Mouse (Mus musculus) G1E (cell line): ENCODE measurements at regions not wholly inside any gene's neighbourhood (a gene's known extent, or its start where the extent isn't known, plus 50 kb on each side); places are given as distances from the start of the nearest gene placed in this dataset.

Experiments
- ATAC-seq: 2 replicates; pipeline ENCODE4 v1.8.0; 2016; ENCODE audit warnings: mild to moderate bottlenecking; ENCODE audit not compliant: insufficient number of reproducible peaks, poor library complexity, low FRiP score, severe bottlenecking; ENCODE audit errors: extremely low read depth
- DNase-seq: peaks from one replicate; pipeline ENCODE4 v3.0.0; 2012; ENCODE audit warnings: low spot score
- H3K27me3 ChIP-seq: 2 replicates; pipeline ENCODE4 v1.6.1; 2012; ENCODE audit warnings: mild to moderate bottlenecking, low read length, inconsistent platforms; ENCODE audit not compliant: insufficient read depth
- H3K36me3 ChIP-seq: replicated peaks from 2 replicates; pipeline ENCODE3; 2012; ENCODE audit warnings: mild to moderate bottlenecking, inconsistent platforms
- H3K4me1 ChIP-seq: 2 replicates; pipeline ENCODE4 v1.6.1; 2012; ENCODE audit warnings: low read depth, low read length, inconsistent platforms, mixed read lengths; ENCODE audit not compliant: insufficient read depth
- H3K4me3 ChIP-seq: 2 replicates; pipeline ENCODE4 v1.5.1; 2012; ENCODE audit warnings: low read depth, mild to moderate bottlenecking, inconsistent platforms, low read length, moderate library complexity, mixed read lengths
- H3K9me3 ChIP-seq: replicated peaks from 2 replicates; pipeline ENCODE4 v1.6.1; 2012; ENCODE audit warnings: inconsistent platforms
- CTCF ChIP-seq: IDR thresholded peaks from 2 replicates; pipeline ENCODE4 v1.5.1; 2012; ENCODE audit warnings: low read depth, low read length, inconsistent platforms, mixed read lengths
- GATA1 ChIP-seq: IDR thresholded peaks from 2 replicates; pipeline ENCODE4 v1.6.1; 2012; ENCODE audit warnings: borderline replicate concordance, low read length, inconsistent platforms, mixed read lengths
- GATA2 ChIP-seq: IDR thresholded peaks from 2 replicates; pipeline ENCODE4 v1.6.1; 2012; ENCODE audit warnings: low read depth, low read length, inconsistent platforms, borderline replicate concordance
- POLR2AphosphoS5 ChIP-seq: IDR thresholded peaks from 2 replicates; pipeline ENCODE4 v1.6.1; 2012; ENCODE audit warnings: low read depth, low read length, inconsistent platforms; ENCODE audit not compliant: insufficient replicate concordance
- TAL1 ChIP-seq: conservative IDR thresholded peaks from 2 replicates; pipeline ENCODE4 v1.6.1; 2012; ENCODE audit warnings: low read depth, low read length, inconsistent platforms, mixed read lengths

DNA sequence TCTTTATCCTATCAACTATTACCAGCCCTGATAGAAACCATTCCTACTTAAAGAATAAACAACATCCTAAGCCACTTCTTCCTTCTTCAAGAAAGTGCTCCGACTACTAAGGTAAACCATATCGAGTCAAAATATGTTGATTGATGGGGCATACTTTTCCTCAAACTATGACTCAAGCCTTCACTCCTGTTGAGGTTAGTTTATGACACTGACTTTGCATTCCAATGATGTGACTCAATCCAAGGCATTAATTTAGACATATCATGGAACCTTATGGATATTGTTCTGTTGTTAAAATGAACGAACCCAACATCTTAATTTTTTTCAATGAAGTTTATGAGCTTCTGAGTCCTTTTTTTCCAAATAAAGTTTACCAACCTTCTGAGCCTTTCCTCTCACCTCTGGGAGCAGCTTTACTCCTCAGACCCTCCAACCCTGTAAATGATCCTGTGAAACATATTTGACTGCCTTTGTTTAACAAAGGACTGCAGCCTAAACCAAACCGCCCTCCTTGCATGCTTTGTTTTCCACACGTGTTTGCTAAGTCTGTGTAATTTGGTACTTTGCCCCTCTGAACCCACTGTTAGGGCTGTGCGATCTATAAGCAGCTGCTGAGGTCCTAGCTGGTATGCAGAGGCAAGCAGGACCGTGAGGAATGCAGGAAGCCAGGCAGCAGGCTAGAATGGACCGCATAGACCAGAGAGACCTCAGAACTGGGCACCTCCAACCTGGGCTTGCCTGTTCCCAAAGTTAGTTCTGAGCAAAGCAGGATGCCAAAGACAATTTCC lies 136.1 kb upstream of the Frg1 start:
- H3K36me3 ChIP-seq: no peaks in the 10 kb centered on the region
- H3K27me3 ChIP-seq: no peaks in the 10 kb centered on the region
- no peak overlapping the region for H3K4me3 ChIP-seq
- no peak for TF ChIP-seq TAL1
- no peak for TF ChIP-seq GATA1
- TF ChIP-seq POLR2AphosphoS5: no peak
- TF ChIP-seq GATA2: no peak
- no peak for TF ChIP-seq CTCF
- no peak for ATAC-seq
- no peaks in the 10 kb centered on the region for H3K4me1 ChIP-seq
- no peaks in the 10 kb centered on the region for H3K9me3 ChIP-seq
- DNase-seq: no peak

DNA sequence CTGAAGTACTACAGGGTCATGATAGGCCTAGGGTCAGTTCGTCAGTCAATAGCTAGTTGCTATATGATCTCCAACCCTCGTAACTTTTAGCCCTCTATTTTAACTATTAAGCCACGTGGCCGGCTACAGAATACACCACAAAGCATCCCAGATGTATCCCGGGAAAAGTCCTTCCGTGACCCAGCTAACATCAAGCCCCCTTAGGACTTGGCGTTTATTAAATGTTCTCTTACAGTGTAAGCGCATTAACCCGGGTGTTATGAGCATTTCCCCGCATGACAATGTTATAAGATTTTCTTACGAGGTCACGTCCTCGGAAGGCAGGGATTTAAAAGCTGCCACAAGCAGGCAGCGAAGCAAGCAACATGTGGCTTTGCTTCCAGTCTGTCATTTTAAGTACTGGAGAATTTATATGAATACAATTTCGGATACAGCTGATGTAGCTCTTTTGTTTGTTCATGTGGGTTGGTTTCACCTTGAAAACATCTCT lies 135.1 kb upstream of the Frg1 start:
- ATAC-seq: no peak
- Histone ChIP-seq H3K4me1 (no peaks in the 10 kb centered on the region), H3K27me3 (no peaks in the 10 kb centered on the region), H3K9me3 (no peaks in the 10 kb centered on the region), H3K36me3 (no peaks in the 10 kb centered on the region), H3K4me3 (no peak overlapping the region)
- TF ChIP-seq TAL1 (no peak), GATA1 (no peak), GATA2 (no peak), POLR2AphosphoS5 (no peak), CTCF (no peak)
- DNase-seq: no peak

DNA sequence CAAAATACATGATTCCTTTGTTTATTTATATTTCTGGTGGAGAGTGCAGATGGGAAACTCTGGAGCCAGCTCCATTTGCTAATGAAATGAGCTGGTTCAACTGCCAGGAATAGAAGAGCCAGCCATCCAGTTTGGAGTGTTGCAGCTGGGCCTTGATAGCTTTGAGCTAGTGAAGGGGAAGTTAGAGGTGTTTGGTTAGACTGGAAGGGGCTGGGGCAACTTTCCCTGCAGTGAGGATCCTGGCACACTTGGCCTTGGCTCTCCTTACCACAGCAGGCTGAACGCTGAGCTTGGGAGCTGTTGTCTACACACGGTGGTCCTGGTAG lies 133.2 kb upstream of the Frg1 start:
- H3K36me3 ChIP-seq: no peaks in the 10 kb centered on the region
- no peaks in the 10 kb centered on the region for H3K4me1 ChIP-seq
- no peak overlapping the region for H3K4me3 ChIP-seq
- TF ChIP-seq TAL1: no peak
- TF ChIP-seq GATA2: no peak
- no peak for TF ChIP-seq POLR2AphosphoS5
- TF ChIP-seq GATA1: no peak
- no peak for TF ChIP-seq CTCF
- no peaks in the 10 kb centered on the region for H3K27me3 ChIP-seq
- H3K9me3 ChIP-seq: no peaks in the 10 kb centered on the region
- DNase-seq: no peak
- ATAC-seq: no peak

DNA sequence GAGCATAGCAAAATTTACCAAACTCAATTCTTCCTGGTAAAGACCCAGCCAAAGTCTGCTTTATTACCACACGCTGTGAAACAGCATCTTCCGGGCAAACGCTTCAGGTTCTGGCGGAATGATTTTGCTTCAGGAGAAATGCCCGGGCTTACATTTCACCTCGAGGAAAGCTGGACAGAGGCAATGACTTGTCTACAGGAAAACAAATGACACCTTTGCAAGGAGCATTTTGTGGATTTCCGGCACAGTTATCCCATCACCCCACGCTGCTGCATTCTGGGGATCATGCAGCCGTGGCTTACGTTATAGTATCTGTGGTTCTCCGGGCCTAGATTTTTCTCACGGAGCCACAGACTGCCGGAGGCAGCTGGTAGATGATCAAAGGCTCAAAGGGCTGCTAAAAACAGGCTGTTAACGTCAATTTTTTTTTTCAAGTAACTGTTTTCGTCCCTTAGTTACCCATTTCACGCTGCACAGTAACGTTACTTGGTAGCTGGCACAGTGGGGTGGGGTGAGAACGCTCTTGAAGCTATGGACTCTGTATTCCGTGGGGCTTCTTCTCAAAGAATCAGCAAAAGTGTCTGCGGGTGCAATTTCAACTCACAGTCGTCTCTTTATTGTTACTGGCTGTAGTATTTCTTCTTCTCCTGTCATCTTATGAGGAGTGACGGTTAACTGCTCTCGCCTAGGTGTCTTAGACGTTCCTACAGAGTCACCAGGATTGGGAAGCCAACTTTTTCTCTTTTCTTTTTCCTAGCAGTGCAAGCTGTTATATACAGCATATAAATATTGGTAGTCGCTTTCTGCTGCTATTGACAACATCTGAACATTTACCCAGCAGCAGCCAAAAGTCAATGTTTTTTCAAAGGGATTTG lies 132.6 kb upstream of the Frg1 start:
- ATAC-seq (no peak), DNase-seq (no peak)
- Histone ChIP-seq H3K9me3 (no peaks in the 10 kb centered on the region), H3K4me3 (no peak overlapping the region), H3K27me3 (no peaks in the 10 kb centered on the region), H3K4me1 (no peaks in the 10 kb centered on the region), H3K36me3 (no peaks in the 10 kb centered on the region)
- TF ChIP-seq CTCF (no peak), GATA1 (no peak), GATA2 (no peak), POLR2AphosphoS5 (no peak), TAL1 (no peak)

DNA sequence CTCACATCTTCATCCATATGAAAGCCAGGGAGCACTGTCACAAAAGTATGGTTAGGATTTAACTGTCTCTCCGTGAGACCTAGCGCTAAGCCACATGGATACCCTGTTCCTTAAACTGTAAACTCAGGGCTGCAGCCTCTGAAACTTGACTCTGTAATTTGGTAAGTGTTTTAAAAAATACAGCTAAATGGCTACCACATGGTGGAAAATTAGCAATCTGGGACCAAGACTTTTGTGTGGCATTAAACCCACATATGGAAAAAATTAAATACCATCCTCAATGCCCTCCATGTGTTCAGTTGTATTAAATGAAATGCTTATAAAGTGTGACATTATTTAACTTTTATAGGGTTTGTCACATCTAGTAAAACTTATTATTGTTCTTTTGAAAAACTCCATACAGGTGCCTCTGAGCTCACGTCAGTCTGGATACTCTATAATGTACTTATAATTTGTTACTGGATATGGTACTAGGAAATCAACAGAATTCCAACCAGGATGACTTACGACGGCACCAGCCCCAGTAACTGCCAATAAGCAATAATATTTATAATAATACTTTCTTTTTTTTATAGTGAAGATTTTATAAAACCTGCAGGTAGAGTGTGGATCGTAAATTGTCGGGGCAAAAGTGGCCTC lies 131.0 kb upstream of the Frg1 start:
- no peaks in the 10 kb centered on the region for H3K27me3 ChIP-seq
- ATAC-seq (no peak), DNase-seq (no peak)
- no peak for TF ChIP-seq POLR2AphosphoS5
- TF ChIP-seq GATA1: no peak
- no peak for TF ChIP-seq GATA2
- no peak for TF ChIP-seq TAL1
- TF ChIP-seq CTCF: no peak
- no peaks in the 10 kb centered on the region for H3K4me1 ChIP-seq
- no peak overlapping the region for H3K4me3 ChIP-seq
- H3K36me3 ChIP-seq: no peaks in the 10 kb centered on the region
- no peaks in the 10 kb centered on the region for H3K9me3 ChIP-seq

DNA sequence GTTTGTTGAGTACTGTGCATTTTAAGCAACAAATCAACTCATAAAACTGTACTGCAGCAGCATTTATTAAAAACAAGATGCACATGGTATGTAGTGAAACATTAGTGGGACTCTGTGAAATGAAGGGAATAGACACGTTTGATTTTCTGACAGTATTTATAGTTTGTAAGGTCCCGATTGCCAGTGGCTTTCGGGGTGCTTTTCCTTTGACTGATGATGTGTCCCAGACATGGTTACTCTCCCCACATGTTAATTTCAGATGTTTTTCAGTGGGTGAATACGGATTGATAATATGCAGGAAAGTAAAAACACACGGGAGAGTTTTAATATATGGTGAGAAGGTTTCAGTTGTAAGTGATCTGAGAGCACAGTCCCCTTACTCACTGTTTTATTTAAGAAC lies 115.3 kb upstream of the Frg1 start:
- no peaks in the 10 kb centered on the region for H3K4me1 ChIP-seq
- H3K27me3 ChIP-seq: no peaks in the 10 kb centered on the region
- no peak overlapping the region for H3K4me3 ChIP-seq
- no peak for DNase-seq
- ATAC-seq: no peak
- TF ChIP-seq TAL1: no peak
- TF ChIP-seq CTCF: no peak
- no peak for TF ChIP-seq POLR2AphosphoS5
- TF ChIP-seq GATA2: no peak
- TF ChIP-seq GATA1: no peak
- no peaks in the 10 kb centered on the region for H3K36me3 ChIP-seq
- H3K9me3 ChIP-seq: no peaks in the 10 kb centered on the region
